Mouse (Mus musculus) CH12F3 (cell line): ENCODE data around the gene Olfr857.
"Not testable (repeated sequence)": the region's sequence is repeated elsewhere in the genome, so short reads cannot be mapped to it uniquely, and the experiment has no call there.

Experiments used
- in situ Hi-C: fragments of 300-500 bp; cut with MboI; formaldehyde crosslinking; loops from 2 replicates; pipeline ENCODE4 v1.14.3; 2020; ENCODE audit warnings: low sequenced_read_pairs

Olfr857 gene

GRCm38 (mm10) chr9:19709133-19709532 lies at the start of gene Olfr857:
Gene Olfr857 (plus strand): TSS chr9:19709433.
- in situ Hi-C loops, result no loop called here

- in situ Hi-C loops, result no loop called here
Observed at GRCm38 (mm10) chr9:19690281-19690680, 19.0 kb upstream of the Olfr857 start.

- in situ Hi-C loops, result no loop called here
Observed at GRCm38 (mm10) chr9:19691426-19691825, 17.8 kb upstream of the Olfr857 start.

- in situ Hi-C loops, result no loop called here
Observed at GRCm38 (mm10) chr9:19692430-19692829, 16.8 kb upstream of the Olfr857 start.

- in situ Hi-C loops, result not testable (repeated sequence)
Observed at GRCm38 (mm10) chr9:19694285-19694684, 14.9 kb upstream of the Olfr857 start.

GRCm38 (mm10) chr9:19694898-19695379 lies 14.3 kb upstream of the Olfr857 start:
- in situ Hi-C loops, result not testable (repeated sequence)

GRCm38 (mm10) chr9:19704546-19704945 lies 4.7 kb upstream of the Olfr857 start:
- in situ Hi-C loops, result not testable (repeated sequence)
